Mouse (Mus musculus) CD4-positive, CD25-positive, alpha-beta regulatory T cell, adult 2 months (primary cell): ENCODE measurements at regions not wholly inside any gene's neighbourhood (a gene's known extent, or its start where the extent isn't known, plus 50 kb on each side); places are given as distances from the start of the nearest gene placed in this dataset.

Experiments used
- DNase-seq: peaks from one replicate; pipeline ENCODE4 v3.0.0-alpha.2; 2012; ENCODE audit warnings: low read depth, low spot score

DNA sequence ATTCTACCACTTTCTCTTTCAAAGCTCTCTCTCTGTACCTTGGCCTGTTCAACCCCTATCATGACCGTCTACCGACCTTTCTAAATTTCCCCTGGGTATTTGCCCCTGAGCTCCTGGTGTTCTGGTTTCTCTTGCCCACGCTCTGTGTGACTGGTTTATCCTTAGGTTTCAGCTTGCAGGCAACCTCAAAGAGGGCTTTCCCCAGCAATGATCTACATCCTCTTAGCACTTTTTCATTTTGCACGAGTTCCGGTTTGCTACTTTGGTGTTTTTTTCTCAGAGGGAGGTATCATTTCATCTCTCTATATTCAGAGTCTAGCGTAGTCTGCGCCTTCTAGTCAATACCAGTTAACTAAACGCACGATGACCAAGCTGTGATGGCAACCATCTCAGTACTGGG is 79.8 kb upstream of the Hmga2 start:
- DNase-seq: peak; percentile 62

GRCm38 (mm10) chr10:120553097-120553453 is 76.8 kb upstream of the Hmga2 start:
- peak; percentile 13 for DNase-seq

DNA sequence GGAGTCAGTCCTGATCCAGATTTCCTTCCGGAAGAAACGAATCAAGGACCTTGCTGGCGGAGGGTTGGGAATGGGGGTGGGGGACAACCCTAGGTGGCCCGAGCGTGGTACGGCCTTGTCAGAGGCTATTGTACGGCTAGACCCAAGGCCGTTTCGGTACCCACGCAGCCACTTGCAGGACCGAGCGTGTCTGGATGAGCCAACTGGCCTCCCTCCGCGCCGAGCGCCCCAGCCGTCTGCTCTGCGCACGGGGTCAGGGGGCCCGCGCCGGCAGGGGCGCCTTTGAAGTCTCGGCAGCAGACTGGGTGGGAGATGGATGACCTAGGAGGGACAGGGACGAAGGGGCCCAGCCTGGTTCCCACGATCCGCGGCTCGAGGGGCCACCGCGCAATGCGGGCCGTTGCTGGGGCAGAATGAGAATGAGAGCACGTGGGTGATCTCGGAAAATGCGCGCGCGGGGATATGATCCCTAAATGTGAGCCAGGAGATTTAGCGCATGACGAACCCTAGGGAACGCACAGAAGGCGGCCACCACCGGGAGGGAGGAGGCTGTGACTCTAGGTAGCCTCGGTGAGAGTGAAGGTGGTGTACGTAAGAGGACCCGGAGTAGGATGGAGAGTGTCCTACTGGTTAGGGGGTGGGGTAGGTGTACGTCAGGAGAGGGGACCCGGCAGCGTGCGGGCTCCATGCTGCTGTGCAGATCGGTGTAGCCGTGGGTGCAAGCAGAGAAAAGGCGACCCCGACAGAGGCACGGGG is 76.2 kb upstream of the Hmga2 start:
- DNase-seq: peak; percentile 20

- no peak for DNase-seq
Measured at GRCm38 (mm10) chr10:120551851-120552281, 75.6 kb upstream of the Hmga2 start.

- DNase-seq: no peak
Measured at GRCm38 (mm10) chr10:120547164-120547563, 70.9 kb upstream of the Hmga2 start.

DNA sequence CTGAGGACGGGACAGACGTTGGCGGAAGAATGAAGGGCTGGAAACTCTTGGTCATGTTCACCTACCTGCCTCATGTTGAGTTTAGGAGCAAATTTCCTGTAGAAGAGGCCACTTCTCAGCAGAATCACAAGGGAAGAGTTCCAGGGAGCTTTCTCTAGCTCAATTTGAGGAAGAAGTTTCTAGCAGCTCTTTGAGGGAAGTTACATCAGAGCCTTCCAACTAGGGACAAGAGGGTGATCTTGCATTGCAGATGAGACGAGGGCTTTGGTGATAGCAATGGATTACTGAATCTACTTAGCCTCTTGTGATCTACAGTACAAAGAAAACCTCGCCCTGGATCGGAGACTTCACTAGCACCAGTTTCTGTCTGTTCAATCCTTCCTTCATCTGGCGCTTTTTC is 65.3 kb upstream of the Hmga2 start:
- no peak for DNase-seq

- DNase-seq: no peak
Measured at GRCm38 (mm10) chr10:120538561-120538960, 62.3 kb upstream of the Hmga2 start.

DNA sequence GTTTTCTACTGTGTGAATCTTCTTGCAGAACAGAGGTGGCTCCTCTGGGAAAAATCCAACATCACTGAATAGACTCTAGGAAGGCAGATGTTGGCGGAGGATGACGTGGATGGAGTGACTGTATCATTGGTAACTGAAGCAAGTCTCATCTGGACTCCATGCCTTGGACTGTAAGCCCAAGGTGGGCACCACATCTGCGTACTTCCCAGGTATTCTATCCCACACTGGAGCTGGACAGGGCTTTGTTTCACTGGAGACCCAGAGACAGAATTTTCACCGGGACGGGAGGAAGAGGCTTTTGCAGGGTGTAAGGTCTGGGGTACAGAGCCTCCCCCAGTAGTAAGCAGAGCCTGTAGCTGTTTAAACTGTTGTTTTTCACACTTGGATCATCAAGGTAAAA is 52.1 kb upstream of the Hmga2 start:
- DNase-seq: no peak

DNA sequence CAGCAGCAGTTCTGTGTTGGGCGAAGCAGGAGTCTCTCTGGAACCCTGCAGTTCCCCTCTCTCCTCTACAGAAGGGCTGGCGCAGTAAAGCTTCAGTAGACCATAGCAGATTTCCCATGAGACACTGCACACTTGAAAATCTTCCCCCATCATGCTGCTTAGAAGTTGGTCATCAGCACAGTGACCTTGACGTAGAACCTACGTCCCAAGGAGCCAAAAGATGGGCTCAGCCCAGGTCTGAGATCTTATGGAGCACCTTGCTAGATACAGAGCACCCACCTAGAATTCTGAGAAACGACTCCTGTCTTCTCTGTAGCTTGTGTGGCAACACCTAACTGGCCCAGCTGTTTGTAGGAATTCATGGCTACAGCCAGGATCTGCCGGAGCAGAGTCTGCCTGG is 51.7 kb upstream of the Hmga2 start:
- no peak for DNase-seq

GRCm38 (mm10) chr10:120526991-120527390 is 50.7 kb upstream of the Hmga2 start:
- DNase-seq: no peak
